Mouse (Mus musculus) telencephalon, adult 2 months (tissue): ENCODE data around the gene Acss2.

Source experiments
- DNase-seq: peaks from one replicate; pipeline ENCODE4 v3.0.0-alpha.2; 2011; ENCODE audit warnings: low read depth, low spot score

The Acss2 gene

DNA sequence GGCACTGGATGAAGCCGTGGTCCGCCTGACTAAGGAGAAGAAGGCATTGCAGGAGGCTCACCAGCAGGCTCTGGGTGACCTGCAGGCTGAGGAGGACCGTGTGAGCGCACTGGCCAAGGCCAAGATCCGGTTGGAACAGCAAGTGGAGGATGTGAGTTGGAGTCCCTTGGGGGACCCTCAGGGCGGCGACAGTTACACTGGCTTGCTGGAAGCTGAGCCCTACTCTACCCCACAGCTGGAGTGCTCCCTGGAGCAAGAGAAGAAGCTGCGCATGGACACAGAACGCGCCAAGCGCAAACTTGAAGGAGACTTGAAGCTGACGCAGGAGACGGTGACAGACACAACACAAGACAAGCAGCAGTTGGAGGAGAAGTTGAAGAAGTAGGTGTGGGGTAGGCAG is 110.8 kb downstream of the Acss2 start:
- DNase-seq, result no peak

DNA sequence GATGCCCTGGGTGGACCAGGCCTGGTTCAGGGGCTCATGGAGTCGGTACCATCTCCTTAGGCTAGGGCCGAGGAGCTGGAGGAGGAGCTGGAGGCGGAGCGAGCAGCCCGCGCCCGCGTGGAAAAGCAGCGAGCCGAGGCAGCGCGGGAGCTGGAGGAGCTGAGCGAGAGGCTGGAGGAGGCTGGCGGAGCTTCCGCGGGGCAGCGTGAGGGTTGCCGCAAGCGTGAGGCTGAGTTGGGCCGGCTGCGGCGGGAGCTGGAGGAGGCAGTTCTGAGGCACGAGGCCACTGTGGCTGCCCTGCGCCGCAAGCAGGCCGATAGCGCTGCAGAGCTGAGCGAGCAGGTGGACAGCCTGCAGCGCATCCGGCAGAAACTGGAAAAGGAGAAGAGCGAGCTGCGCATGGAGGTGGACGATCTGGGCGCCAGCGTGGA is 111.5 kb downstream of the Acss2 start:
- no peak for DNase-seq

- no peak for DNase-seq
Measured at GRCm38 (mm10) chr2:155630153-155630552, 112.4 kb downstream of the Acss2 start.

GRCm38 (mm10) chr2:155630590-155631416 is 113.1 kb downstream of the Acss2 start:
- no peak for DNase-seq

DNA sequence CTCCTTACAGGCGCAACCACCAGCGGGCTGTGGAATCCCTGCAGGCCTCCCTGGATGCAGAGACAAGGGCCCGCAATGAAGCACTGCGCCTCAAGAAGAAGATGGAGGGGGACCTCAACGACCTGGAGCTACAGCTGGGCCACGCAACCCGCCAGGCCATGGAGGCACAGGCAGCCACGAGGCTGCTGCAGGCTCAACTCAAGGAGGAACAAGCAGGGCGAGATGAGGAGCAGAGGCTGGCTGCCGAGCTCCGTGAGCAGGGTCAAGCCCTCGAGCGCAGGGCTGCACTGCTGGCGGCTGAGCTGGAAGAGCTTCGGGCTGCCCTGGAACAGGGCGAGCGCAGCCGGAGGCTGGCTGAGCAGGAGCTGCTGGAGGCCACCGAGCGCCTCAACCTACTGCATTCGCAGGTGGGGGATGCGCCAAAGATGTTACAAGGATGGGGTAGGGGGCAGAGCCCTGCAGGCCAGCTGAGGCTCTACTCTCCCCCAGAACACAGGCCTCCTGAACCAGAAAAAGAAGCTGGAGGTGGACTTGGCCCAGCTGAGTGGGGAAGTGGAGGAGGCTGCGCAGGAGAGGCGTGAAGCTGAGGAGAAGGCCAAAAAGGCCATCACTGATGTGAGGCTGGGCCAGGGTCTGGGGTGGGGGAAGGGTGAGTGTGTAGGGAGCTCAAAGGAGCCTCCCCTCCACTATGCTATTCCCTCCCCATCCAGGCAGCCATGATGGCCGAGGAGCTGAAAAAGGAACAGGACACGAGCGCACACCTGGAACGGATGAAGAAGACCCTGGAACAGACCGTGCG is 114.6 kb downstream of the Acss2 start:
- no peak for DNase-seq

DNA sequence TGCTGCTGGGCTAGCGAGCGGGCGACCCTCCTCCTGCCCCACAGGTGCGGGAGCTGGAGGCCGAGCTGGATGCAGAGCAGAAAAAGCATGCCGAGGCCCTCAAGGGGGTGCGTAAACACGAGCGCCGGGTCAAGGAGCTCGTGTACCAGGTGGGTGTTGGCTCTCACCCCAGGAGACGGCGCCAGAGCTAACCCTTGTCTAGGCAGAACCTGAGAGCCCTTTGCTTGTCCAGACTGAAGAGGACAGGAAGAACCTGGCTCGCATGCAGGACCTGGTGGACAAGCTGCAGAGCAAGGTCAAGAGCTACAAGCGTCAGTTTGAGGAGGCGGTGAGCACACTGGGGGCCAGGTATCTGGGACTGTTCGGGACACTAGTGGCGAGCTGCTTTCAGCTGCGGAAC is 115.4 kb downstream of the Acss2 start:
- no peak for DNase-seq

DNA sequence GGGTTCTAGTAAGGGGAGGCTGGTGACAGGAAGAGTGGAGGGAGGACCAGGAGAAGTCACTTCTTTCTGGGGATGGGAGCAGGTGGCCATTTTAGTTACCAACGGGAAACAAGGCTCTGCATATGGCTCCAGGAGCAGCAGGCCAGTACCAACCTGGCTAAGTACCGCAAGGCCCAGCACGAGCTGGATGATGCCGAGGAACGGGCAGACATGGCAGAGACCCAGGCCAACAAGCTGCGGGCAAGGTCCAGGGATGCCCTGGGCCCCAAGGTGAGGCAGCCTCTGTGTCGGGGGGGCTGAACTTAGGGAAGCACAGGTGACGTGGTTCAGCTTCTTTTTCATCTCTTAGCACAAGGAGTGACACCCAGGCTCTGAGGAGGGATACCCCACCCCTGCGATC is 116.0 kb downstream of the Acss2 start:
- DNase-seq, result no peak

DNA sequence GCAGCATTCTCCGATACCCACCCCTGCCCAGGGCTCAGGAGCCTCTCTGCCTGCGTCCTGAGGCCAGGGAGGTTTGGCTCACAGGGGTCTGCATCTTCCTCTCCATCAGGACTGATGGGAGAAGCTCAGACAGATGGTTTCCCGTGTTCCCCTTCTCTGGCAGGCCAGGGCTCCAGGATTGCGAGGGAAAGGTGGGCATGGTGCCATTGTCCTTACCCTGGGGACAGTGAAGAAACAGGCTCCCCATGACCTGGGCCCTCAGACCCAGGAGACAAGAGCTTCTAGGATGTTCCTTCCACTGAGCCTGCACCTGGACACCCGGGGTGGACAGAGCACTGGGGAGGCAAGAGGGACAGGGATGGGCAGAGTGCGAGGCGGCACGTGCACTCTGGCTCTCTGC is 116.8 kb downstream of the Acss2 start:
- no peak for DNase-seq
